Mouse (Mus musculus) myocyte (in vitro differentiated cells): ENCODE data around the gene Itgb5. TPM values are rescaled to one million over a fixed set of nuclear protein-coding genes. Genes with fewer than 3 reads are reported as not detected.

Experiments used
- H3K27me3 ChIP-seq: one replicate; pipeline ENCODE4 v1.6.1; 2011; ENCODE audit not compliant: control insufficient read depth, insufficient read depth, insufficient read length
- H3K36me3 ChIP-seq: one replicate; pipeline ENCODE4 v1.6.1; 2011; ENCODE audit not compliant: control insufficient read depth, insufficient read depth
- H3K4me2 ChIP-seq: one replicate; pipeline ENCODE4 v1.6.1; 2011; ENCODE audit warnings: low read depth, control low read depth
- H3K4me3 ChIP-seq: one replicate; pipeline ENCODE4 v1.5.1; 2011; ENCODE audit warnings: mild to moderate bottlenecking, control low read depth, moderate library complexity
- H3K79me2 ChIP-seq: one replicate; pipeline ENCODE4 v1.6.1; 2011; ENCODE audit not compliant: control insufficient read depth, insufficient read depth
- H3ac ChIP-seq: one replicate; pipeline ENCODE4 v1.6.1; 2011; ENCODE audit not compliant: control insufficient read depth, insufficient read length
- CEBPB ChIP-seq: IDR thresholded peaks from 2 replicates; pipeline ENCODE4 v1.6.1; 2011; ENCODE audit warnings: mild to moderate bottlenecking, moderate library complexity; ENCODE audit not compliant: poor library complexity, insufficient read depth, severe bottlenecking
- E2F4 ChIP-seq: IDR thresholded peaks from one replicate; pipeline ENCODE4 v1.6.1; 2011; ENCODE audit warnings: mild to moderate bottlenecking, control low read depth, moderate library complexity; ENCODE audit not compliant: insufficient read depth
- MAX ChIP-seq: IDR thresholded peaks from one replicate; pipeline ENCODE4 v1.6.1; 2011; ENCODE audit warnings: low read depth, mild to moderate bottlenecking, control low read depth
- MYOD1 ChIP-seq, 3 experiments: IDR thresholded peaks; one replicate each; pipeline ENCODE4 v1.6.1; 2011; ENCODE audit warnings: control low read depth in 2 of 3, low read depth in 2 of 3, mild to moderate bottlenecking in 2 of 3, moderate library complexity in 1 of 3; ENCODE audit not compliant: insufficient read length in 2 of 3, control insufficient read depth in 1 of 3
- MYOG ChIP-seq, 3 experiments: IDR thresholded peaks; one replicate each; pipeline ENCODE4 v1.6.1; 2011; ENCODE audit warnings: control low read depth in 2 of 3, low read depth in 2 of 3, mild to moderate bottlenecking in 2 of 3; ENCODE audit not compliant: insufficient read length in 2 of 3, control insufficient read depth in 1 of 3, insufficient read depth in 1 of 3
- POLR2A ChIP-seq: IDR thresholded peaks from one replicate; pipeline ENCODE4 v1.6.1; 2011; ENCODE audit warnings: low read depth, mild to moderate bottlenecking, control low read depth, moderate library complexity; ENCODE audit not compliant: insufficient read length
- POLR2AphosphoS2 ChIP-seq: IDR thresholded peaks from one replicate; pipeline ENCODE4 v1.6.1; 2011; ENCODE audit warnings: low read depth, control low read depth; ENCODE audit not compliant: insufficient read length
- REST ChIP-seq: IDR thresholded peaks from one replicate; pipeline ENCODE4 v1.6.1; 2011; ENCODE audit warnings: mild to moderate bottlenecking, control low read depth, moderate library complexity; ENCODE audit not compliant: insufficient read depth, insufficient read length
- SRF ChIP-seq: IDR thresholded peaks from one replicate; pipeline ENCODE4 v1.6.1; 2011; ENCODE audit warnings: low read depth; ENCODE audit not compliant: control insufficient read depth, insufficient read length
- TCF12 ChIP-seq: IDR thresholded peaks from one replicate; pipeline ENCODE4 v1.6.1; 2011; ENCODE audit warnings: mild to moderate bottlenecking, control low read depth; ENCODE audit not compliant: poor library complexity, insufficient read depth, severe bottlenecking
- TCF3 ChIP-seq: IDR thresholded peaks from one replicate; pipeline ENCODE4 v1.6.1; 2011; ENCODE audit warnings: low read depth, control low read depth; ENCODE audit not compliant: insufficient read length
- USF1 ChIP-seq: IDR thresholded peaks from one replicate; pipeline ENCODE4 v1.6.1; 2011; ENCODE audit warnings: low read depth, mild to moderate bottlenecking, control low read depth, moderate library complexity
- polyA plus RNA-seq: library from polyadenylated mRNA; unstranded; fragments of >200 nt; fragmentation: generic; extraction: Trizol; gene quantifications from one replicate; pipeline ENCODE4 v1.2.1, GENCODE M21; 2012; ENCODE audit warnings: missing spikeins

Gene Itgb5
- polyA plus RNA-seq, 1 experiment, result 114 TPM

GRCm38 (mm10) chr16:33932126-33932525, 102.7 kb downstream of the Itgb5 start:
- no peak overlapping the region for H3K4me2 ChIP-seq
- no peak overlapping the region for H3K4me3 ChIP-seq
- H3K79me2 ChIP-seq, result no peaks in the 10 kb centered on the region
- TF ChIP-seq MAX, result no peak
- no peak for TF ChIP-seq TCF3
- TF ChIP-seq TCF12, result no peak
- no peak for TF ChIP-seq MYOD1 (IDR thresholded peaks at IDR 0.05; ENCODE audit: control insufficient read depth in 1 of 3, insufficient read length in 2 of 3, low read depth in 2 of 3)
- no peak for TF ChIP-seq MYOG (IDR thresholded peaks at IDR 0.05; ENCODE audit: control insufficient read depth in 1 of 3, insufficient read depth in 1 of 3, insufficient read length in 2 of 3, low read depth in 2 of 3)
- TF ChIP-seq USF1, result no peak
- TF ChIP-seq POLR2A, result no peak
- no peak for TF ChIP-seq SRF
- no peak for TF ChIP-seq CEBPB
- no peak for TF ChIP-seq E2F4
- TF ChIP-seq POLR2AphosphoS2, result no peak
- no peak for TF ChIP-seq REST
- H3K36me3 ChIP-seq, result no peaks in the 10 kb centered on the region
- no peak overlapping the region for H3ac ChIP-seq
- H3K27me3 ChIP-seq, result no peaks in the 10 kb centered on the region

- no peak overlapping the region for H3K4me2 ChIP-seq
- H3K36me3 ChIP-seq, result no peaks in the 10 kb centered on the region
- no peak overlapping the region for H3K4me3 ChIP-seq
- no peak for TF ChIP-seq USF1
- TF ChIP-seq MAX, result no peak
- no peak for TF ChIP-seq MYOG (IDR thresholded peaks at IDR 0.05; ENCODE audit: control insufficient read depth in 1 of 3, insufficient read depth in 1 of 3, insufficient read length in 2 of 3, low read depth in 2 of 3)
- no peak for TF ChIP-seq SRF
- no peak for TF ChIP-seq TCF3
- no peak for TF ChIP-seq REST
- TF ChIP-seq POLR2A, result no peak
- no peak for TF ChIP-seq TCF12
- TF ChIP-seq E2F4, result no peak
- TF ChIP-seq CEBPB, result no peak
- TF ChIP-seq POLR2AphosphoS2, result no peak
- no peak for TF ChIP-seq MYOD1 (IDR thresholded peaks at IDR 0.05; ENCODE audit: control insufficient read depth in 1 of 3, insufficient read length in 2 of 3, low read depth in 2 of 3)
- H3ac ChIP-seq, result no peak overlapping the region
- H3K79me2 ChIP-seq, result no peaks in the 10 kb centered on the region
- no peaks in the 10 kb centered on the region for H3K27me3 ChIP-seq
Measured at GRCm38 (mm10) chr16:33933411-33933810, 103.9 kb downstream of the Itgb5 start.

GRCm38 (mm10) chr16:33934701-33935406, 105.4 kb downstream of the Itgb5 start:
- Histone ChIP-seq H3K4me3 (no peak overlapping the region), H3K79me2 (no peaks in the 10 kb centered on the region), H3K4me2 (no peak overlapping the region), H3K27me3 (no peaks in the 10 kb centered on the region), H3ac (no peak overlapping the region), H3K36me3 (no peaks in the 10 kb centered on the region)
- TF ChIP-seq POLR2A, result no peak
- no peak for TF ChIP-seq USF1
- TF ChIP-seq TCF3, result no peak
- TF ChIP-seq MYOG (IDR thresholded peaks at IDR 0.05; ENCODE audit: control insufficient read depth in 1 of 3, insufficient read depth in 1 of 3, insufficient read length in 2 of 3, low read depth in 2 of 3), result no peak
- no peak for TF ChIP-seq REST
- TF ChIP-seq SRF, result no peak
- no peak for TF ChIP-seq MAX
- no peak for TF ChIP-seq E2F4
- TF ChIP-seq MYOD1 (IDR thresholded peaks at IDR 0.05; ENCODE audit: control insufficient read depth in 1 of 3, insufficient read length in 2 of 3, low read depth in 2 of 3), result no peak
- TF ChIP-seq TCF12, result no peak
- no peak for TF ChIP-seq POLR2AphosphoS2
- no peak for TF ChIP-seq CEBPB

- Histone ChIP-seq H3ac (no peak overlapping the region), H3K4me2 (no peak overlapping the region), H3K27me3 (no peaks in the 10 kb centered on the region), H3K4me3 (no peak overlapping the region), H3K79me2 (no peaks in the 10 kb centered on the region), H3K36me3 (no peaks in the 10 kb centered on the region)
- TF ChIP-seq SRF, result no peak
- no peak for TF ChIP-seq E2F4
- TF ChIP-seq POLR2A, result no peak
- no peak for TF ChIP-seq TCF12
- no peak for TF ChIP-seq USF1
- TF ChIP-seq CEBPB, result no peak
- no peak for TF ChIP-seq MAX
- TF ChIP-seq MYOG (IDR thresholded peaks at IDR 0.05; ENCODE audit: control insufficient read depth in 1 of 3, insufficient read depth in 1 of 3, insufficient read length in 2 of 3, low read depth in 2 of 3), result no peak
- TF ChIP-seq TCF3, result no peak
- no peak for TF ChIP-seq REST
- no peak for TF ChIP-seq MYOD1 (IDR thresholded peaks at IDR 0.05; ENCODE audit: control insufficient read depth in 1 of 3, insufficient read length in 2 of 3, low read depth in 2 of 3)
- no peak for TF ChIP-seq POLR2AphosphoS2
Measured at GRCm38 (mm10) chr16:33935407-33935785, 105.9 kb downstream of the Itgb5 start.
